Mouse (Mus musculus) kidney, embryonic 16.5 days (tissue): ENCODE measurements around the gene Intu. TPM values are rescaled to one million over a fixed set of nuclear protein-coding genes. Genes with fewer than 3 reads are reported as not detected.

ENCODE experiments used
- ATAC-seq: fragments of 200-750 bp; cut with Nextera tagmentation; 2 replicates; pipeline ENCODE4 v1.8.0; 2017; ENCODE audit warnings: moderate TSS enrichment; ENCODE audit not compliant: low FRiP score, low TSS enrichment
- H3K27ac ChIP-seq: fragments of 300-500 bp; sonication (generic); 2 replicates; pipeline ENCODE4 v1.5.1; 2014; ENCODE audit warnings: low read length
- H3K27me3 ChIP-seq: fragments of 300-500 bp; sonication (generic); 2 replicates; pipeline ENCODE4 v1.6.1; 2014; ENCODE audit warnings: low read length, control low read depth, mixed read lengths; ENCODE audit not compliant: insufficient read depth
- H3K36me3 ChIP-seq: fragments of 300-500 bp; sonication (generic); 2 replicates; pipeline ENCODE4 v1.6.1; 2014; ENCODE audit warnings: low read length, control low read depth, mixed read lengths; ENCODE audit not compliant: insufficient read depth
- H3K4me1 ChIP-seq: fragments of 300-500 bp; sonication (generic); 2 replicates; pipeline ENCODE4 v1.6.1; 2014; ENCODE audit warnings: low read length, control low read depth, mixed read lengths; ENCODE audit not compliant: insufficient read depth
- H3K4me2 ChIP-seq: fragments of 300-500 bp; sonication (generic); replicated peaks from 2 replicates; pipeline ENCODE4 v1.6.1; 2014; ENCODE audit warnings: low read depth, low read length
- H3K4me3 ChIP-seq: fragments of 300-500 bp; sonication (generic); 2 replicates; pipeline ENCODE4 v1.5.1; 2014; ENCODE audit warnings: mild to moderate bottlenecking, low read length
- H3K9ac ChIP-seq: fragments of 300-500 bp; sonication (generic); replicated peaks from 2 replicates; pipeline ENCODE4 v1.6.1; 2014; ENCODE audit warnings: low read length
- H3K9me3 ChIP-seq: fragments of 300-500 bp; sonication (generic); 2 replicates; pipeline ENCODE4 v1.6.1; 2016; ENCODE audit warnings: low read length, control low read depth
- WGBS: fragments of 180-500 bp; shearing (Covaris S2); extraction: QIAGEN DNeasy Blood & Tissue Kit; methylation state at CpG from one replicate; pipeline ENCODE4 v1.1.7; 2014; 5-methylcytosine and 5-hydroxymethylcytosine counted together
- polyA plus RNA-seq: library from polyadenylated mRNA; unstranded; fragments of >200 nt; fragmentation: Nextera tagmentation; extraction: Ambion mirVana; gene quantifications from 2 replicates; pipeline ENCODE4 v1.2.1, GENCODE M21; 2015

Intu gene
- polyA plus RNA-seq, 1 experiment from 2014 or later: 3.1 TPM

DNA sequence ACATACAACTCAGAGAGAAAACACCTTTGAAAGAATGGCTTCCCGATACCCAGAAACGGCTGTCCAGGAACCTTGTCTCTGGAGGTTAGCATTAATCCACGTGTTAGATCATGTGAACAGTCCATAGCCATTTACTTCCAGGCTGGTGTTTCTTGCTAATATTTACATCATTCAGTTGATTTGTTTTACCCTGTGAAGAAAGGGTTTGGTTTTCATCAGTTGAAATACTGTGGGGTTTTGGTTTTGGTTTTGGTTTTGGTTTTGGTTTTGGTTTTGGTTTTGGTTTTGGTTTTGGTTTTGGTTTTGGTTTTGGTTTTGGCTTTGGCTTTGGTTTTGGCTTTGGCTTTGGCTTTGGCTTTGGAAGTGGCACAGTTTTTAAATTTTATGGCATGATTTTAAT is 5.0 kb upstream of the Intu start:
- Histone ChIP-seq H3K4me3 (no peak overlapping the region), H3K27ac (no peak overlapping the region), H3K9me3 (peaks cover 5% of the 10 kb centered on the region; the same call in 1 of the 2 replicates), H3K4me2 (no peak overlapping the region), H3K27me3 (no peaks in the 10 kb centered on the region), H3K36me3 (no peaks in the 10 kb centered on the region), H3K4me1 (peaks cover 11% of the 10 kb centered on the region), H3K9ac (no peak overlapping the region)
- 86% methylated on average over 3 of the region's 3 CpGs for WGBS
- no peak for ATAC-seq

DNA sequence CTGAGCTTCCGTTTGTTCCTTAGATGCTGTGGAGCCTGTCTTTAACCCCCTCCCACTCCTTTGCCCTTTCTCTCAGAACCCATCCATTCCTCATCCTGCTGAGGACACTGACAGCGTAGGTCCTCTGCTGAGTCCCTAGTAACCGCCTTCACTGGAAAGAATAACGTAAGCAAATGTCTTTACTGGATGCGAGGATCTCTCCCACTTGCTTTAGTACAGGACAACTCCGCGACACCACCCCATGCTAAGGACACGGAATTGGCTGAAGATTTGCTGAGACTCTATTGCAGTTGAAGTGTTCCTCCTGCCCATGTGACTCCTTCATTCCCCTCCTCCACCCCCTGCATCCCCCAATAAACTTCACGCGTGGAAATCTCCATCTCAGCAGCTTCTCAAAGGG is 3.9 kb upstream of the Intu start:
- WGBS: 29% methylated on average over 10 of the region's 10 CpGs
- ATAC-seq: no peak
- H3K27me3 ChIP-seq: 0 out of 2 replicates have a peak, but pooled peaks cover 7% of the 10 kb centered on the region
- no peak overlapping the region for H3K4me3 ChIP-seq
- no peaks in the 10 kb centered on the region for H3K36me3 ChIP-seq
- H3K27ac ChIP-seq: no peak overlapping the region
- peaks cover 19% of the 10 kb centered on the region for H3K4me1 ChIP-seq
- H3K9me3 ChIP-seq: peaks cover 5% of the 10 kb centered on the region; the same call in 1 of the 2 replicates
- H3K4me2 ChIP-seq: peak overlapping the region; percentile 17; the same call in 1 of the 2 replicates
- no peak overlapping the region for H3K9ac ChIP-seq

DNA sequence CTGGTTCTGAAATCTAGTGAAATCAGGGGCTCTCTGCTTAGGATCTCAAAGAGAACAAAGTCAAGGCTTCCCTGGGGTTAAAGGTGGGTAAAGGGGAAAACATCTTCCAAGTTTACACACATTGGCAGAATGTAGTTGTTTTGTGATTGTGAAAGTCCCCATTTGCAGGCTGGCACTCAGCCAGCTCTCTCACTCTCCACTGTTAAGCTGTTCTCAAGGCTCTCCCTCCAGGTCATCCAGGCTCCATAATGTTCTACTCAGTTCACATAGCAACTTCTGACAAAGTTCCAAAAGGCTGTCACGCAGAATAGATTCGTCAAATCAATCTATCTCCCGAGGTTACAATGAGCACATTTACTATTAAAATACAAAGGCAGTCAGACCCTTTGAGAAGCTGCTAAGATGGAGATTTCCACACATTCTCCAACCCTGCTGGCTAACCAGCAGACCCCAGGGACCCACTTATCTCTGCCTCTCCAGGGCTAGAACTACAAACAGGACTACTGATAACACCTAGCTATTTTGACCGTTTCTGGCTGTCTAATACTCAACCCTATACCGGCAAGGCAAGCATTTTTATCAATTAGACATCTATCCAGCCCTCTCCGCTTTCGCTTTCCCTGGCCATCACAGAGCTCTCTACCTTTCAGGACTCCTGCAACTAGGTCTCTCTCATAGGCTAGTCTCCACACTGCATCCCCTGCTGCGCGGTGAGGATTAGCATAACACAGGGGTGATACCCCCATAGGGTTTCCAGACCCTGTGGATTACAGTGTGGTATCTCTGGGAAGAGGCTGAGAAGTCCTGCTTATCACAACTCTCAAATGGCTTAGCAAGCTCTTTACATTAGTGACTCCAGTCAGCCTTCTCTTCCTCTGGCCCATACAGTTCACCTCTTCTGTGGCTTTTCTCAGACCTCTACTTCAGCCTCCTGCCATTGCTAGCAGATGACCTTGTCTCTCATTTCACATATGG is 2.8 kb upstream of the Intu start:
- WGBS: 35% methylated on average over 9 of the region's 9 CpGs
- no peak overlapping the region for H3K4me3 ChIP-seq
- H3K9me3 ChIP-seq: peaks cover 5% of the 10 kb centered on the region; the same call in 1 of the 2 replicates
- no peak for ATAC-seq
- H3K27me3 ChIP-seq: peaks cover 13% of the 10 kb centered on the region
- H3K4me1 ChIP-seq: peaks cover 19% of the 10 kb centered on the region
- no peak overlapping the region for H3K27ac ChIP-seq
- H3K36me3 ChIP-seq: no peaks in the 10 kb centered on the region
- H3K9ac ChIP-seq: no peak overlapping the region
- H3K4me2 ChIP-seq: 0 out of 2 replicates have a peak overlapping the region, but pooled peaks have one; percentile 17

- H3K4me3 ChIP-seq: no peak overlapping the region
- 62% methylated on average over 6 of the region's 6 CpGs for WGBS
- no peak overlapping the region for H3K4me2 ChIP-seq
- H3K27ac ChIP-seq: no peak overlapping the region
- peaks cover 19% of the 10 kb centered on the region for H3K4me1 ChIP-seq
- H3K36me3 ChIP-seq: no peaks in the 10 kb centered on the region
- ATAC-seq: no peak
- H3K9me3 ChIP-seq: peaks cover 5% of the 10 kb centered on the region; the same call in 1 of the 2 replicates
- no peak overlapping the region for H3K9ac ChIP-seq
- H3K27me3 ChIP-seq: peaks cover 20% of the 10 kb centered on the region
Observed at GRCm38 (mm10) chr3:40528958-40529357, 2.1 kb upstream of the Intu start.

GRCm38 (mm10) chr3:40530845-40531244 is 241 bp upstream of the Intu start:
- H3K36me3 ChIP-seq: no peaks in the 10 kb centered on the region
- peak; percentile 13; the same call in 1 of the 2 replicates for ATAC-seq
- H3K27me3 ChIP-seq: peaks cover 23% of the 10 kb centered on the region

DNA sequence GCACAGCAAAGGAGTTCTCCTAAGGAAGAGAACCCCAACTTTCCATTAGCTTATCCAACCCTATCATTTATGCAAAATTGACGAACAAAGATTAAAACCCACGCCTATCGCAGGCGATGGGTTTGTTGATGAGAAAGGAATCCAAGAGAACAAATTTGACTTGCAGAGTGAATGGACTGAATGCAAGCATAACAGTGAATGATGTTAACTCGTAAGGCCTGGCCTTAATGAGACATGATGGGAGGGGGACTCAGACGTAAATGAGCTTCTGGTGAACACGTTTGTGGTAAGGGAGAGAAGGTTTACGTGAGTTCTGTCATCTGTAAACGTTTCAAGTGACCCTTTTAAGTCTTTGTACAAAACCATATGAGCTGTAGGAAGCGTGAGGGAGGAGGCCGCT is 1.2 kb downstream of the Intu start:
- Histone ChIP-seq H3K36me3 (no peaks in the 10 kb centered on the region), H3K9ac (peak overlapping the region; percentile 56; the same call in 1 of the 2 replicates), H3K27ac (no peak overlapping the region), H3K4me2 (peak overlapping the region; percentile 100), H3K4me1 (peaks cover 16% of the 10 kb centered on the region), H3K27me3 (peaks cover 25% of the 10 kb centered on the region), H3K9me3 (peaks cover 5% of the 10 kb centered on the region; the same call in 1 of the 2 replicates), H3K4me3 (peak overlapping the region; percentile 64)
- ATAC-seq: no peak
- 15% methylated on average over 11 of the region's 11 CpGs for WGBS

More at GRCm38 (mm10) chr3:40530845-40531244, 241 bp upstream of the Intu start:
- peaks cover 5% of the 10 kb centered on the region; the same call in 1 of the 2 replicates for H3K9me3 ChIP-seq
- no peak overlapping the region for H3K27ac ChIP-seq
- H3K4me3 ChIP-seq: peak overlapping the region; percentile 64
- H3K4me2 ChIP-seq: peak overlapping the region; percentile 100
- peak overlapping the region; percentile 56; the same call in 1 of the 2 replicates for H3K9ac ChIP-seq
- H3K4me1 ChIP-seq: peaks cover 19% of the 10 kb centered on the region
- 18% methylated on average over 7 of the region's 7 CpGs for WGBS

DNA sequence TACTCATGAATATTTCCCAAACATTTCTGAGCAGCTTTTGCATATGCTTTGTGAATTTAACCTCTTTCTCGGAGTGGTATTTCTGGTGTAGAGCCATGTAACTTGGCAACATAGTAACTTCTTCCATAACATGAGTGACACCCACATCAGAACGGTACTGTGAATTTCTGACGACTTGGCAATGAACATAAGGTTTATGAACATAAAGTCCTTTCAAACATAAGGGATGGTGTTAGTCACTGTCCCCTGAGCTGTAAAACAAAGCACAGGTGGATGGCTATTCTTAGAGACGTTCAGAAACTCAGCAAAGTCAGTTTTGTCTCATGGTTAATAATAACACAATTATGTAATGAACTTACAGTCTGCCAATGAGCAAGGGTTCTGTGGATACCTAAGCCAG is 3.1 kb downstream of the Intu start:
- H3K4me1 ChIP-seq: peaks cover 11% of the 10 kb centered on the region
- H3K9me3 ChIP-seq: peaks cover 5% of the 10 kb centered on the region; the same call in 1 of the 2 replicates
- no peak overlapping the region for H3K4me2 ChIP-seq
- ATAC-seq: no peak
- H3K27ac ChIP-seq: no peak overlapping the region
- H3K36me3 ChIP-seq: no peaks in the 10 kb centered on the region
- H3K4me3 ChIP-seq: no peak overlapping the region
- H3K9ac ChIP-seq: no peak overlapping the region
- H3K27me3 ChIP-seq: peaks cover 27% of the 10 kb centered on the region
- 75% methylated on average over 4 of the region's 4 CpGs for WGBS

GRCm38 (mm10) chr3:40540567-40541554 is 9.8 kb downstream of the Intu start:
- no peaks in the 10 kb centered on the region for H3K9me3 ChIP-seq
- H3K4me3 ChIP-seq: peak overlapping the region; percentile 97
- WGBS: 5% methylated on average over 45 of the region's 45 CpGs
- H3K27ac ChIP-seq: no peak overlapping the region
- H3K9ac ChIP-seq: peak overlapping the region; percentile 87
- peaks cover 4% of the 10 kb centered on the region; the same call in 1 of the 2 replicates for H3K27me3 ChIP-seq
- peak overlapping the region; percentile 78 for H3K4me2 ChIP-seq
- no peaks in the 10 kb centered on the region for H3K36me3 ChIP-seq
- ATAC-seq: peak; percentile 95
- no peaks in the 10 kb centered on the region for H3K4me1 ChIP-seq

DNA sequence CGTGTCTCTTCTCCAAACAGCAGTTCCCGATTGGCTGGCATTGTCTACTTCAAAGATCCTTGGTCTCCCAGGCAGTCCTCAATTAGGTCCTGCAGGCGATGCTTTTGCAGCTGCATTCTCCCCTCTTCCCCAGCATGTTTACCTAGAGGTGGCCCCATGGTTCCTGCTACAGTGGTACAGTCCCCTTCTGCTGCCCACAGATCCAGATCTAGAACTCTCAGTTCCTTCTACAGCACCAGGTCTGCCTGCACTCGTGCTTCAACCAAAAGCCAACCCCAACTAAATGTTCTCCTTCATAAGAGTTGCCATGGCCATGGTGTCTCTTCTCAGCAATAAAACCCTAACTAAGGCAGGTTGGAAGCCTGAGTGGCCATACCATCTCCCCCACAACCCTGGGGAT is 15.5 kb downstream of the Intu start:
- Histone ChIP-seq H3K4me3 (no peak overlapping the region), H3K36me3 (no peaks in the 10 kb centered on the region), H3K9ac (no peak overlapping the region), H3K4me2 (no peak overlapping the region), H3K4me1 (no peaks in the 10 kb centered on the region), H3K27me3 (no peaks in the 10 kb centered on the region), H3K27ac (no peak overlapping the region), H3K9me3 (no peaks in the 10 kb centered on the region)
- 77% methylated on average over 4 of the region's 4 CpGs for WGBS
- no peak for ATAC-seq
